Mouse (Mus musculus) intestine, embryonic 14.5 days (tissue): Measurements from ENCODE around the gene H2-DMb1. TPM values are rescaled to one million over a fixed set of nuclear protein-coding genes. Genes with fewer than 3 reads are reported as not detected.
"Not testable (repeated sequence)": the region's sequence is repeated elsewhere in the genome, so short reads cannot be mapped to it uniquely, and the experiment has no call there.

Experiments used
- ATAC-seq: fragments of 200-750 bp; cut with Nextera tagmentation; replicated peaks from 2 replicates; pipeline ENCODE4 v1.8.0; 2017; ENCODE audit warnings: low read depth, moderate number of reproducible peaks, moderate TSS enrichment, moderate library complexity; ENCODE audit not compliant: low FRiP score, low TSS enrichment
- DNase-seq: peaks from one replicate; pipeline ENCODE4 v3.0.0-alpha.2; 2018; ENCODE audit warnings: low spot score
- H3K27ac ChIP-seq: fragments of 300-500 bp; sonication (generic); 2 replicates; pipeline ENCODE4 v1.5.1; 2014; ENCODE audit warnings: low read depth, mild to moderate bottlenecking, control low read depth
- H3K27me3 ChIP-seq: fragments of 300-500 bp; sonication (generic); replicated peaks from 2 replicates; pipeline ENCODE4 v1.6.1; 2014; ENCODE audit warnings: low read length, control low read depth; ENCODE audit not compliant: control insufficient read depth, insufficient read depth
- H3K36me3 ChIP-seq: fragments of 300-500 bp; sonication (generic); 2 replicates; pipeline ENCODE4 v1.6.1; 2014; ENCODE audit warnings: low read length, control low read depth; ENCODE audit not compliant: control insufficient read depth, insufficient read depth
- H3K4me1 ChIP-seq: fragments of 300-500 bp; sonication (generic); replicated peaks from 2 replicates; pipeline ENCODE4 v1.6.1; 2014; ENCODE audit warnings: low read length, control low read depth, mixed read lengths; ENCODE audit not compliant: control insufficient read depth, insufficient read depth
- H3K4me2 ChIP-seq: fragments of 300-500 bp; sonication (generic); 2 replicates; pipeline ENCODE4 v1.6.1; 2014; ENCODE audit warnings: low read length
- H3K4me3 ChIP-seq: fragments of 300-500 bp; sonication (generic); 2 replicates; pipeline ENCODE4 v1.5.1; 2014; ENCODE audit warnings: low read depth, low read length, control low read depth, mixed read lengths
- H3K9ac ChIP-seq: fragments of 300-500 bp; sonication (generic); 2 replicates; pipeline ENCODE4 v1.6.1; 2014; ENCODE audit warnings: mild to moderate bottlenecking, low read length
- H3K9me3 ChIP-seq: fragments of 300-500 bp; sonication (generic); 2 replicates; pipeline ENCODE4 v1.6.1; 2016; ENCODE audit warnings: low read length, control low read depth; ENCODE audit not compliant: control insufficient read depth
- WGBS: fragments of 180-500 bp; shearing (Covaris S2); extraction: QIAGEN DNeasy Blood & Tissue Kit; methylation state at CpG from one replicate; pipeline ENCODE4 v1.1.7; 2014; 5-methylcytosine and 5-hydroxymethylcytosine counted together
- polyA plus RNA-seq: library from polyadenylated mRNA; unstranded; fragments of >200 nt; fragmentation: Nextera tagmentation; extraction: Ambion mirVana; gene quantifications from 2 replicates; pipeline ENCODE4 v1.2.1, GENCODE M21; 2014

The H2-DMb1 gene
- polyA plus RNA-seq, 1 experiment from 2014 or later, result 1.7 TPM

DNA sequence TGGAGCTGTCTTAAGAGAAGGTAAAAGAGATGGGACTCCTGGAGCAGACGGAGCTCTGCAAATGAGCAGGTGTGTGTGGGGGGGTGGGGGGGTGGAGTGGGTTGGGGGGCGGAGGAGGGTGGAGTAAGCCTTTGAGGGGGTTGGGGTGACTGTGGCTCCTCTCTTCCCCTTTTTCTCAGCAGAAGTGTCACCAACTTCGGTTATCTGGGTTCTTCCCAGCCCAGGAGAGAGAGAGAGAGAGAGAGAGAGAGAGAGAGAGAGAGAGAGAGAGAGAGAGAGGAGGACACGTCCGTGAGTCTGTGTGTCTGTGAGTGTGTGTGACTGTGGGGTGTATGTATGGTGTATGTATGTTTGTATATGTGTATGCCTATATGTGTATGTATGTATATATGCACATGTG, 9.4 kb upstream of the H2-DMb1 start:
- H3K27me3 ChIP-seq, result peaks cover 18% of the 10 kb centered on the region
- H3K9ac ChIP-seq, result no peak overlapping the region
- DNase-seq, result no peak
- 51% methylated on average over 5 of the region's 5 CpGs for WGBS
- H3K4me1 ChIP-seq, result peaks cover 4% of the 10 kb centered on the region; the same call in 1 of the 2 replicates
- H3K36me3 ChIP-seq, result no peaks in the 10 kb centered on the region
- no peak overlapping the region for H3K27ac ChIP-seq
- no peak for ATAC-seq
- H3K9me3 ChIP-seq, result no peaks in the 10 kb centered on the region
- no peak overlapping the region for H3K4me3 ChIP-seq
- H3K4me2 ChIP-seq, result no peak overlapping the region

DNA sequence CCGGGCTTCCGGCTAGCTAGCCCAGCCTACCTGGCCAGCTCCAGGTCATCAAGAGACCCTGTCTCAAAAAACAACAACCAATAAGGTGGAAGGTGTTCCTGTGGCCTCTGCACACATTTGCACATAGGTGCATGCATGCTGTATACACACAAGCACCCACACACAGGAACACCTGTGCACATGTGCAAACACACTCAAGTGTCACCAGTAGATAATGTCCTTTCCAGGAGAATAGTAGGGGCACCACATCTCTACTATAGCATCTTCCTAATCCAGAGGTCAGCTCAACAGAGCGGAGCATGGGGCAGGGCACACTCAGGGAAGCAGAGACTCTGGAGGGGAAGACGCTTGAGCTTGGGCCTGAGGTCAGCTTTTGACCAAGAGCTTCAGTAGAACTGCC, 8.7 kb upstream of the H2-DMb1 start:
- 89% methylated on average over 4 of the region's 4 CpGs for WGBS
- not testable (repeated sequence) for ATAC-seq, H3K4me2 ChIP-seq, H3K36me3 ChIP-seq, H3K9ac ChIP-seq, H3K27ac ChIP-seq, H3K9me3 ChIP-seq, DNase-seq, H3K4me3 ChIP-seq, H3K4me1 ChIP-seq
- H3K27me3 ChIP-seq, result peaks cover 14% of the 10 kb centered on the region

DNA sequence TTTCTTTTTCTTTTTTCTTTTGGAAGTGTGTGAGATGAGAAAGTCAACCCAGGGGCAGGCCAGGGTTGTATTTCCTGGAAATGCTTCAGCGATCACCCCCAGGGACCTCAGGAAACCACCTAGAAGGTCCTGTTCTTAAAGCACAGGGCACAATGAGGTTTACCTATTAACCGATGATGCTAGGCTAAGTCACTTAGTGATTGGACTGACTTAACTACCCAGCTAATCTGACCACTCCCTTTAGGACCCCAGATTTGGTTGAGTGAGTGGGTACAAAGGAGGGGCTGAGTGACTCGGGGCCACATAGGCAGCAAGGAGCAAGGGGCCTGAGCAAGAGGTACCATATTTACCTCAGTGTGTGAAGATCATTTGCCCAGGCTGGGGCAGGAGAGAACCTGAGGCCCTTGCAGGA, 7.9 kb upstream of the H2-DMb1 start:
- Histone ChIP-seq H3K36me3 (no peaks in the 10 kb centered on the region), H3K27me3 (peaks cover 12% of the 10 kb centered on the region), H3K4me3 (no peak overlapping the region), H3K4me2 (no peak overlapping the region), H3K9ac (no peak overlapping the region), H3K4me1 (peaks cover 2% of the 10 kb centered on the region; the same call in 1 of the 2 replicates), H3K27ac (no peak overlapping the region), H3K9me3 (no peaks in the 10 kb centered on the region)
- WGBS, result 70% methylated on average over 3 of the region's 3 CpGs
- no peak for ATAC-seq
- no peak for DNase-seq

DNA sequence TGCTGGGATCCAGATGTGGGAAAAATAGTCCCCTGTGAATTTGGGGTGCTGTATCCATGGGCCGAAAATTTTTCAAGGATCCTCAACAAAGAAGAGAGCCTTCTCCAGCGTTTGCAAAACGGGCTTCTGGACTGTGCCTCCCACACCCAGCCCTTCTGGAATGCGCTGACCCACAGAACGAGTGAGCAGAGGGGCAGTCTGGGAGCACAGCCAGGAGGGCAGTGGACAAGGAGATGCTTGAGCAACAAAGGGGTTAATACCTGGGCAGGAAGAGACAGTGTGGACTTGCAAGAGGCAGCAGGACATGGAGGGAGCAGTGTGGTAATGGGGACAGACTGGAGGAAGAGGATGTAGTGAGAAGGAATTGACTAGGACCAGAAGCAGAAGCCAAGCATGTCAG, 2.7 kb downstream of the H2-DMb1 start:
- H3K4me3 ChIP-seq, result no peak overlapping the region
- H3K9me3 ChIP-seq, result no peaks in the 10 kb centered on the region
- ATAC-seq (no peak), DNase-seq (no peak)
- H3K4me1 ChIP-seq, result no peaks in the 10 kb centered on the region
- no peak overlapping the region for H3K9ac ChIP-seq
- H3K4me2 ChIP-seq, result no peak overlapping the region
- no peaks in the 10 kb centered on the region for H3K36me3 ChIP-seq
- 46% methylated on average over 5 of the region's 5 CpGs for WGBS
- H3K27ac ChIP-seq, result no peak overlapping the region
- no peaks in the 10 kb centered on the region for H3K27me3 ChIP-seq

DNA sequence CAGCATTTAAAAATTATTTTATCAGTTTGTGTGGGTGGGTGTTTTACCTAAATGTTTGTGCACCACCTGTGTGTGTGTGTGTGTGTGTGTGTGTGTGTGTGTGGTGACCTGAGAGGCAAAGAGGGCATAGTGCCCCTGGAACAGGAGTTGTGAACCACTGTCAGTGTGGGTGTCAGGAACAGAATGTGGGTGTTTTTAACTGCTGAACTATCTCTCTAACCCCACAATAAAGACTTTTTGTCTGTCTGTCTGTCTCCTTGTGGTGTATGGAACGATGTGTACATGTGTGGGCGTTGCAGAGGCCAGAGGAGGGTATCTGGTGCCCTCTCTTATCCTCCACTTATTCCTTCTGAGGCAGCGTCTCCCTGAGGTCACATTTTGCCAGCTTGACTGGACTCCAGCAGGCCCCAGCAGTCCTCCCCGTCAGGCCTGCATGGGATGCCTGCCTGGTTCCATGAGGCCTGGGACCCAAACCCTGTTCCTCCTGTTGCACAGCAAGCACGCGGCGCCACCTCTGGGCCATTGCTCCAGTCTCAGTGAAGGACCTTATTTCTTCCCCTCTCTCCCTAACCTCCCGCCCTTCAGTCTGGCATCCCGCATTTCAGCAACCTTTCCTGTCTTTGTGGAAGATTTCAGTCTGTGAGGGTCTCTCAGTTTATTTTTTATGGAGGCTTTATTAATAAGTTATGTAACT, 11.5 kb downstream of the H2-DMb1 start:
- ATAC-seq (no peak), DNase-seq (no peak)
- no peak overlapping the region for H3K4me2 ChIP-seq
- H3K9ac ChIP-seq, result no peak overlapping the region
- no peaks in the 10 kb centered on the region for H3K27me3 ChIP-seq
- H3K4me3 ChIP-seq, result no peak overlapping the region
- H3K9me3 ChIP-seq, result no peaks in the 10 kb centered on the region
- no peak overlapping the region for H3K27ac ChIP-seq
- no peaks in the 10 kb centered on the region for H3K4me1 ChIP-seq
- WGBS, result 39% methylated on average over 9 of the region's 9 CpGs
- H3K36me3 ChIP-seq, result no peaks in the 10 kb centered on the region

DNA sequence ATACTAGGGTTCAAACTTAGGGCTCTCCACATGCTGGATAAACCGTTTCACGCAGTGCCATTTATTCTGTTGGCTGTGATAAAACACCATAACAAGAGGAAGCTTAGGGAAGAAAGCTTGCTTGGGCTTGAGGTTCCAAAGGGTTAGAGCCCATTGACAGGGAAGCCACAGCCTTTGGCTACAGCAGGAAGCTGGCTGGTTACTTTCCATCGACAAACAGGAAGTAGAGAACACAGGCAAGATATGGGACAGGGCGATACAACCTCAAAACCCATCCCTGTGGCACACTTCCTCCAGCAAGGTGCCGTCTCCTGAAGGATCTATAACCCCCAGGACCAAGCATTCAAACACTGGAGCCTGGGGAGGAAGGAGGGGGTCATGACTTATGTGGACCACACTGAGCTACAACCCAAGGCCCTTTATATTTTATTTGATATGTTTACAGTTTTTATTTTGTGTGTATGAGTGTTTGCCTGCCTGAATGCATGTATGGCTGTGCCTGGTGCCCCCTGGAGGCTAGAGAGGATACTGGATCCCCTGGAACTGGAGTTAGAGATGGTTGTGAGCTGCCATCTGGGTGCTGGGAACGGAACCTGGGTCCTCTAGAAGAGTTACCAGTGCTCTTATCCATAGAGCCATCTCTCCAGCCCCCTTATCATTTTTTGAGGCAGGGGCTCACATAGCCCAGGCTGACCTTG, 12.3 kb downstream of the H2-DMb1 start:
- Histone ChIP-seq H3K36me3 (no peaks in the 10 kb centered on the region), H3K9me3 (no peaks in the 10 kb centered on the region), H3K27me3 (0 out of 2 replicates have a peak, but pooled peaks cover 2% of the 10 kb centered on the region), H3K9ac (no peak overlapping the region), H3K4me3 (no peak overlapping the region), H3K4me1 (no peaks in the 10 kb centered on the region), H3K4me2 (no peak overlapping the region), H3K27ac (no peak overlapping the region)
- DNase-seq (no peak), ATAC-seq (no peak)
- WGBS, result 77% methylated on average over 6 of the region's 6 CpGs

DNA sequence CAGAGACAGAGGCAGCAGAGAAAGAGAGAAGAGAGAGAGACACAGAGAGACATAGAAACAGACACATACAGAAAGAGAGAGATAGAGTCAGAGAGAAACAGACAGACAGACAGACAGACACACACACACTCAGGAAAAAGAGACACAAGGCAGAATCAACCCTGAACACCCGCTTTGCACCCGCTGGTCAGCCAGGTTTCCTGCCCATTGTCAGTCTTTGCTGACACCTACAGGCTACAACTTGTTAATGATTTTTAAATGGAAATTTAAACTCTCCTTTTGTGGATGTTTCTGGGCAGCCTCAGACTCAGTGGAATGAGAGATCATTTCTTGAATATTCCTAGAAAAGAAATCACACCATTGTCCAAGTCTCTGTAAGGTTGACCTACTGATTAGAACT, 16.4 kb downstream of the H2-DMb1 start:
- Histone ChIP-seq H3K36me3 (no peaks in the 10 kb centered on the region), H3K4me2 (no peak overlapping the region), H3K27ac (no peak overlapping the region), H3K4me3 (no peak overlapping the region), H3K27me3 (0 out of 2 replicates have a peak, but pooled peaks cover 7% of the 10 kb centered on the region), H3K4me1 (no peaks in the 10 kb centered on the region), H3K9me3 (no peaks in the 10 kb centered on the region; the same call in 1 of the 2 replicates), H3K9ac (no peak overlapping the region)
- DNase-seq, result no peak
- ATAC-seq, result no peak
- 0% methylated on average over 2 of the region's 2 CpGs for WGBS

DNA sequence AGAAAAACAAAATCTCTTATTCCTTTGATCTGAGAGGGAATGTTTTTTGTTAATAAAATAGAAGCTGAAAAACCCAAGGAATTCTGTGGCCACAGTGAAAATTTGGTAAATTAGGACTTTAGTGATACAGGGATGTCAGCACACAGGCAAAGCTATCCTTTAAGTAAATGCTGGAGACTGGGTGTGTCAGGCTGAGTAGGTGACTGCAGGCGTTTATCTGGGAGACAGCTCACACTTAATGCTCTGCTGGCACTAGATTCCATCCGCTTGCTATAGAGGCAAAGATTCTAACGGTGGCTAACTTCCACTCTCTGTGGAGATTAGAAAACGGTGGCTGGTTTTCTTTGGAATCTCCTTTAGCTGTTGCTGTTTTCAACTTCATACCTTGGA, 17.6 kb downstream of the H2-DMb1 start:
- H3K36me3 ChIP-seq, result no peaks in the 10 kb centered on the region
- no peak overlapping the region for H3K4me2 ChIP-seq
- no peaks in the 10 kb centered on the region for H3K4me1 ChIP-seq
- H3K27ac ChIP-seq, result no peak overlapping the region
- no peak for ATAC-seq
- H3K27me3 ChIP-seq, result 0 out of 2 replicates have a peak, but pooled peaks cover 7% of the 10 kb centered on the region
- no peaks in the 10 kb centered on the region; the same call in 1 of the 2 replicates for H3K9me3 ChIP-seq
- H3K9ac ChIP-seq, result no peak overlapping the region
- WGBS, result 21% methylated on average over 4 of the region's 4 CpGs
- no peak overlapping the region for H3K4me3 ChIP-seq
- no peak for DNase-seq
